Mouse (Mus musculus) neutrophil, adult 5-6 weeks (primary cell): ENCODE data around the gene Foxk2. TPM values are rescaled to one million over a fixed set of nuclear protein-coding genes. Genes with fewer than 3 reads are reported as not detected.
A peak's percentile ranks its signal among the peaks of the same experiment; 100 is the strongest.

ENCODE experiments used
- ATAC-seq: fragments of 151-379, 151-347 bp; 2 replicates; pipeline ENCODE4 v1.8.0; 2017; ENCODE audit warnings: mild to moderate bottlenecking, moderate TSS enrichment; ENCODE audit not compliant: insufficient number of reproducible peaks, poor library complexity, low FRiP score, severe bottlenecking; ENCODE audit errors: extremely low read depth
- total RNA-seq: library from RNA; stranded (forward); fragments of 200-1000 nt; gene quantifications from 2 replicates; pipeline ENCODE4 v1.2.3, GENCODE M21; 2017

The Foxk2 gene
- total RNA-seq, 1 experiment from 2014 or later = 22.1 TPM

DNA sequence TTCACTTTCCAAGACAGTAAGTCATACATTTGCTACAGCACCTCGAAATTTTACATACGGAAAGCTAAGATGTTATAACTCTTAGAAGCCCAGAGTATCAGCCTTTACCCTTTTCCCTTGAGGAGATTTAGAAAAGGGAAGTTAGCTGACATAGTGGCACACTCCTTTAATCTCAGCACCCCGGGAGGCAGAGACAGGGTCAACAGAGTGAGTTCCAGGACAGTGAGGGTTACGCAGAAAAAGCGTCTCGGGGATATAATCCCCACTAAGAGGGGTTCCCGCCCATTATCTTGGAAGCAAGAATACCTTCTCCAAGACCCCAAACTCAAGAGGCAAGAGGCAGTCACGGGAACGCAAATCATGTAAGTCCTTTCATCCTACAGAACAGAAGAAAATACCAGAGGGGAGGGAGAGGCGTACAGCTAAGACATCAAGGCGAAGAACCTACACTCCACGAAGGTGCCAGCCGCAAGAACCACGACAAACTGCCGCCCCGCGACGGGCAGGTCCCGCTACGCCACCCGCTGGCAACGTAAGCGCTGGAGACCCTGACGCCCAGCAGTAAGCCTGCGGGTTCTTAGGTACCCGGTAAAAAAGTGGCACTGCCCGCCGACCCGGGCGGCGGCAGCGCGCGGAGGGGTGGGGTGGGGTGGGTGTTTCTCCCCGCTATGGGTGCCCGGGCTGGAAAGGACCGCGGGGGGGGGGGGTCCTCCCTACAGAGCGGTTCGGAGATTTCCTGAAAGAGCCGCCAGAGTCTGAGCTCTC, 93.7 kb downstream of the Foxk2 start:
- no peak for ATAC-seq

DNA sequence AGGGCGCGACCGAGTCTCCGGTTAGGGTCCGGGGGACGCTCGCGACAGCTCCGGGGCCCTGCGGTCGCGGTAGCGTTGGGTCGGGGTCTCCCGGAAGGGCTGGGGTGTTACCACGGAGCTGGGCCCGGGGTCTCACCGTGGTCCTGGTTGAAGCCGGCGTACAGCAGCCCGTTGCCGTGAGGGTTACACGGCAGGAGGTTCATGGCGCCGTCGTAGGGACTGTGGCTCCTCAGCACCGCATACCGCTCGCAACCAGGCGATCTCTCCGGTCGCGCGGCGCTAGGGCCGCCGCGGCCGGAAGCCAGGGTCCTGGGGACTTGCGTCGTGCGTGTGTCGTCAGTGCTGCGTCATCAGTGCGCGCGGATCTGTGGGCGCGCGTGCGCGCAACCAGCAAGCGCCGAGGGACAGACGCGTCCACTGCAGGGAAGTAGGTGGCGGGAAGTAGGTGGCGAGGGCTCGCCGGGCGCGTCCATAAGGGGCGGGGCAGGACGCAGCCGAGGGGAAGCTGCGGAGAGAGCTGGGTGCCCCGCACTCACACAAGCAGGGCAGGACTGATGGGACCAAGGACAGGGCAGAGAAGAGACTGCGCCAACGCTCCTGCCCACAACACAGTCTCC, 94.4 kb downstream of the Foxk2 start, which contains the start of gene Wdr45b:
Gene Wdr45b, minus strand, starts transcription at position 355 of the 617 bp plus-strand sequence.
- peak; percentile 94 for ATAC-seq

Other genes with a start within 250 kb of the Foxk2 start
- 5.6 and 6.9 TPM in 2 replicates for gene Cd7, start 220.6 kb upstream of the Foxk2 start, total RNA-seq
- gene Sectm1b, start 196.4 kb upstream of the Foxk2 start, total RNA-seq = not detected in 2 replicates
- not detected in 2 replicates for gene Sectm1a, start 178.8 kb upstream of the Foxk2 start, total RNA-seq
- not detected in 2 replicates for gene Tex19.2, start 141.3 kb upstream of the Foxk2 start, total RNA-seq
- not detected in 2 replicates for gene Tex19.1, start 113.8 kb upstream of the Foxk2 start, total RNA-seq
- not detected in 2 replicates for gene Uts2r, start 99.7 kb upstream of the Foxk2 start, total RNA-seq
- gene Hexdc, start 55.6 kb upstream of the Foxk2 start, total RNA-seq = 11.5 and 17.3 TPM in 2 replicates
- gene Ogfod3, start 55.3 kb upstream of the Foxk2 start, total RNA-seq = 5.4 and 6.6 TPM in 2 replicates
- 116 and 134 TPM in 2 replicates for gene Cybc1, start 30.7 kb upstream of the Foxk2 start, total RNA-seq
- gene Narf, start 22.7 kb upstream of the Foxk2 start, total RNA-seq = 71.0 and 76.1 TPM in 2 replicates
- gene Wdr45b, start 94.5 kb downstream of the Foxk2 start, total RNA-seq = 51.9 and 56.8 TPM in 2 replicates
- not detected in 2 replicates for gene Rab40b, start 128.3 kb downstream of the Foxk2 start, total RNA-seq
- gene Fn3krp, start 161.4 kb downstream of the Foxk2 start, total RNA-seq = 4.9 and 5.7 TPM in 2 replicates
- 0.25 TPM in 1 of 2 replicates, not detected in the other for gene Fn3k, start 174.9 kb downstream of the Foxk2 start, total RNA-seq
- 16.0 and 17.6 TPM in 2 replicates for gene Tbcd, start 192.0 kb downstream of the Foxk2 start, total RNA-seq